Mouse (Mus musculus) cerebellum, adult 11-12 months (tissue): ENCODE measurements around the gene Wdr1.

Experiments used
- DNase-seq: peaks from one replicate; pipeline ENCODE4 v3.0.0; 2022

Wdr1 gene

DNA sequence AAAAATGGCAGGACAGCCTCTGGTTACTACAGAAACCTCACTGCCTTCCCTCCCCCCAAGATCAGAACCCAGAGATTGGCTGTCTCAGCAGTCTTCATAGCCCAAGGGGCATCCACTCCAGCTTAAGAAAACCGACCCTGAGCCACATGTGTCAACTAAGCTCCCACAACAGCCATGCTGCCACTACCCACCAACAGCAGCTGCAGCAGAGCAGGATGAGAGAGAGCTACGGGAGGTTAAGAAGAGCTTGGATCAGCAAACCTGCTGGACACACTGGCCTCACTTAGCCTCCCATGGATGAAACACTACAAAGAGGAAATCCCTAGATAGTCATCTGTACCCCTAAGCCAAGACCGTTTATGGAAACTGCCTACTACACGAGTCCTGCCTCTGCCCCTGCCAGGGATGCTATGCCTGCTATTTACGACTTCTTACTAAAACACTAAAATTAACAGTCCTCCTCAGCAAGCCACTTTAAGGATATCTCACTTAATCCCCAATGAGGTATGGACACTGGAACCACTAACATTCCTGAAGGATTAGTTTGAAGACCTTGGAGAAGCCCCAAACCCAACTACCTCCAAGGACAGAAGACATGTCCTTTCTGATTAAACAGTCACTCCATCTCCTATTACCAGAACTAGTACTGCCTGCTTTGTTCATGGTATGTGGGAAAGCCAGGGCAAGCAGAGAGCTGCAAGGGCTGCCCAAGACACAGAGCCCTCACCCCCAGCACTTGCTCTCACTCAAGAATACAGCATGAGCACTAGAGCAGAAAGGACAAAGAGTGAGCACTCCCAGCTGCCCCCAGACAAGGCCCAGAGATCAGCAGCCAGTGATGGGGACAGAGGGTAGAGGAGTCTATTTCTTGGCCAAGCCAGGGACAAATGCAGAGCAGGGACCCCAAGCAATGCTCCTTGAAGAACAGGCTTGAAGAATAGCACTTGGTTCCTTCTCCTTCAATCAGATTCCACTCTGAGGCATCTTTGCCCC, 18.3 kb downstream of the Wdr1 start:
- DNase-seq, result no peak

DNA sequence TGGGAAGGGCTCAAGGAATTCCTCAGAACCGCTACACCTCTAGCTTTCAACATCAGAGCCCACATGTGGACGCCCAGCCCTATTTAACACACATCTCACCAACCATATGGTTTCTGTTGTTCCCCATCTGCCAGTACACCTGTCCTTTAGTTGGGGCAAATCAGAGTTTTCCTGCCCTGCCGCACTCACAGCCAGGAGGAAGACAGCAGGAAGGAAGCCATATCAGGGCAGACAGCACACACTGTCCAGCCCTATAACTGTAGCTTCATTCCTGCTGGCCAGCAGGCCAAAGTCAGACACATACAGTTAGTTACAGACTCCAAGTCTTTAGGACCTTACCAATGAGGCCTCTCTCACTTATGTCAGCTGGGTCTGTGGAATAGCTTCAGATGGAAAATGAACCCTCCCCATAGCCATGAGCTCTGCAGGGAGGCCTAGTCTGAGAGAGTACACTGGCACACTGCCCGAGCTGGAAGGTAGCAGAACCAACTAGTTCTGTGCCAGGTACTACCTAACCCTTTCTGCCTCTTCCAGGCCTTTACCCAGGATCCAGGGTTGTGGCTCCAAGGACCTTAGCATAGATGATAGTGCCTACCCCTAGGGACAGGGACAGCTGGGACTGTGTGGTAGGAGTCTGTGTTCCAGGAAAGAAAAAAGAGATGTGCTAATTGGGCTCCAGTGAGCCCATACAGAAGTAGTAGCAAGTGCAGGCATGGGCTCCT, 19.4 kb downstream of the Wdr1 start:
- DNase-seq, result peak; percentile 87

DNA sequence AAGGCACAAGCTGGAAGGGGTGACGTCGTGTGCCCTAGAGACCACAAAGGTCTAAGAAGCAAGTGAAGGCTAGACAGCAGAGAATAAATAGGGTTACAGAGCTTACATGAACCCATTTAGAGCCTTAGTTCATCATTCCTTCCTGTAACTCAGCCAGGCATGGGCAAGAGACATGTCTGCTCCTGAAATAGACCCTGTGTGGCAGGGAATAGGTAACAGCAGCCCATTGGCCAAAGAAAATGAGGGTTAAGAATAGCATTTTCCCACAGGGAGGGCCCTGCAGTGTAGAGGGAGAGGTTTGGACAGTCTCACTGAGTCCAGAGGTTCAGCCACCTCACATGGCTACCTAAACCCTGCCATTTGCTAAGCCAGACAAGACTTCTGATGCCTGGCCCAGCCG, 21.3 kb downstream of the Wdr1 start:
- DNase-seq, result no peak

DNA sequence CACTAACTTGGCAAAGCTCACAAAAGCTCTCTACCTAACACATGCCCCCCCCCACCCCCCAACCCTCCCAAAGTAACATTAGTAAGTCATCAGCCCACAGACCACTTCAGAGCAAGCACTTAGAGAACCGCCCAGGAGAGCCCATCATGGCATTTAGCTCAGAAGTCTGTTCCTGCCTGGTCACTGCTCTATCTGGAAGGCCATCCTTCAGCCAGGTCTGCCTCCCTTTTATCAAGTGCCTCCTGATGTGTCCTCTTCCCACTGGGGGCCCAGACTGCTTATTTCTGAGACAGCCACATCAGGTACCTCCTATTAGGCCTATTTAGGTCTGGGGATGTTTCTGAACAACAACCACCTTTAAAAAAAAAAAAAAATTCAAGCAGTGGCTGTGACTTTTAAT, 22.1 kb downstream of the Wdr1 start:
- DNase-seq, result no peak

DNA sequence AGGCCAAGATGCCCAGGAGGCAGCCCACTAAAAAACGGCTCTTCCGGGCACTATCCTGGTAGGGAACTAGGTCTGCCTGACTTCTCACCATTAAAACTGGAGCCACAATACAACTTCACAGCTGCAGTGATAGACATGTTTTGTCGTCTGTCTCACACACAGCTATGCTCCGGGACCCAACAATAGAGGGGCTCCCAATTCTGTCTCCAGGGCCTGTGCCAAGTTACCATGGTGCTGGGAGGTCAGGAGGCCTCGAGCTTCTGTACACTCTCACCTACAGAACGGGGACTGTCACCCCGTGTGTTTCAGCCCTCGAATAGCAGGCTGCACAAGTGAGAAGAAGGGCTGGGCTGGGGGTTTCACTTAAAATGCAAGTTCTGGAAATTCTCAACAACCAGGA, 24.5 kb downstream of the Wdr1 start:
- DNase-seq, result no peak

DNA sequence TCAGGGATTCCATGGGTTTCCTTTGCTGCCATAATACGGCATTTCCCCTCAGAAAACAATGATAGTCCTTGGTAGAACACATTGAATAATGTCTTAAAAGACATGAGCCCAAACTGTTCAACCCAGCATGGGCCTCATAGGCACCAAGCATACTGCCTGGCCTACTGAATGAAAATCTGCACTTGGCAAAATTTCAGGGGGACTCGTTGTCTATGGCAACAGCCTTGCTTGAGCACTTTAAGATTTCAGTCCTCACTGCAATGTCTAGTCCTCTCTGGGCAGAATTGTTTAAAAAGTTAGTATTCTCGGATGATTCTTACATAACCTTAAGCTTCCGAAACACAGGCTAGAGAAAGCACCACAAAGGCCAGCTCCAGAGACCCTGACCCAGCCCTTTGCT, 25.2 kb downstream of the Wdr1 start:
- no peak for DNase-seq

DNA sequence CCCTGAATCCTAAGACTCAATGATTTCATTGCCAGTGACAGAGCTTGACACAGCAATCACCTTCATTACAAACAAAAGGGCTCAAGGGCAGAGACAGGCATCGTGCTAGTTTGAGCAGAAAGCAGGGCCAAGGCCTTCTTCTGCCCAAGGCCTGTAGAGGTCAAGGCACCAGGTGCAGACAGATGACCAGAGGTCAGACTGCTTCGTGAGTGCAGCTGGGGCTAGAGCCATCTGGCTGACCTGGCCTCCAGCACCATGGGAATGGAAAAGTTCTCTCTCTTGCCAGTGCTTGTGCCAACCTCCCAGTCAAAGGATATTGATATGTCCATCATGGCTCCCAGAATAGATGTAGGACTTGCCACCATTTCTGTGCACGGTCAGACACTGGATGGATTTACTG, 26.2 kb downstream of the Wdr1 start:
- no peak for DNase-seq

DNA sequence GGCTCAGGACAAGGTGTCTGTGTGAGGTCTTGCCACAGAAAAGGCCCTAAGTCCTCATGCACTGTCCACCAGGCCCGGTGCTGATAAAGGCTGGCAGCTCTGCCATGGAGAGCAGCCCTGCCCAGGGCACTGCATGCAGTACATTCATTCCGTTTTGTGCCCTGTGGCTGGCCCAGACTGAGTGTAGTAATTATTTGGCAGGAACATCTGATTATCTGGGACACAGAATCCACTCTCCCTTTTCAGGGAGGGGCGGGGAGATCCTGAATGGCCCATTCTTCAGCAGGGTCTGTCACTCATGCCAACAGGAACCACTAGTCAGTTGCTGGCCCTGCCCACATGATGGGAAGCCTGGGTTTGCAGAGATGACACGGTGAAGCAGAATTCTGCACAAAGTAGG, 30.9 kb downstream of the Wdr1 start:
- peak; percentile 92 for DNase-seq

DNA sequence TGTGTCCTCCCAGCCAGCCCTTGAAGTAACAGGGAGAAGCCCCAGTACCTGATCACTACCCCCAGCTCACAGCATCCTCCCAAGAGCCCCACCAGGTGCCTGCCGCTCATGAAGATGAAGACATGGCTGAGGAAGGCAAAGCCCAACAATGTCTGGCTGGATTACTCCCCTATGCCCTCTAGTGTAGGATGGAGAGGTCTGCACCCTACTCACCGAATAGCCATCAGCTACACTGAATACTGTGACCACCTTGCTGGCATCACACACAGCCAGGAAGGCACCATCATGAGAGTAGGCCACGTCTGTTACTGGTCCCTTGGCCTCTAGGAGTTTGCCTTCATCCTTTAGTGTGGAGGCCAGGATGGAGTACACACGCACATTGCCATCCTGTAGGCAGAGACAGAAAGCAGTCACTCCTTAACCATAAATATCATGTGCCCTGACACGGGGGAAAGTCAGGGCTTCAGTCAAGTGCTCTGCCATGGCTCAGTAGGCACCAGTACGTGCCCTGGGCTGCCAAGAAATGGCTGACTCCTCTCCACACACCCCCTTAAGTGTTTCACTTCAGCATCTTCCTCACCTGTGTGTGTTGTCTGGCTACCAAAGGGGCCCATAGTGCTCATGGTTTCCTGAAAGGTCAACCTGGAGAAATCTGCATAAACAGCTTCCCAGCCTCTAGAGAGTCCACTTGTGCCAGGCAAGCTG, 33.1 kb downstream of the Wdr1 start:
- DNase-seq, result no peak

DNA sequence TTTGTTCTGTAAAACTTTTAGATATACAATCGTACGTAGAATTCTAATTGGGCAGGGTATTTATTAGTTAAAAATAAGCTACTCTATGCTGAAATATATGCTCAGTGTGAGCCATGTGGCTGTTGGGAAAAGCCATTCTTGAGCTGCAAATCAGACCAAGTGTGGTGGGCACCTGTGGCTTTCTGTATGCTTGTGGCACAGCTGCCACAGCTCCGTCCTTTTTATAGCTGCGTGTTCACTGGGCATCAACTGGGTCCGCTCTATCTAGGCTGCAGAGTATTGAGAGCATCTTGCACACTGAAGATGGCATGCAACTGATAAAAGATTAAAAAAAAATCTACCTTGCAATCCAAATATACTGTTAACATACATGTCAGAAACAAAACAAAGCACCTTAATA, 40.0 kb downstream of the Wdr1 start:
- DNase-seq, result no peak

DNA sequence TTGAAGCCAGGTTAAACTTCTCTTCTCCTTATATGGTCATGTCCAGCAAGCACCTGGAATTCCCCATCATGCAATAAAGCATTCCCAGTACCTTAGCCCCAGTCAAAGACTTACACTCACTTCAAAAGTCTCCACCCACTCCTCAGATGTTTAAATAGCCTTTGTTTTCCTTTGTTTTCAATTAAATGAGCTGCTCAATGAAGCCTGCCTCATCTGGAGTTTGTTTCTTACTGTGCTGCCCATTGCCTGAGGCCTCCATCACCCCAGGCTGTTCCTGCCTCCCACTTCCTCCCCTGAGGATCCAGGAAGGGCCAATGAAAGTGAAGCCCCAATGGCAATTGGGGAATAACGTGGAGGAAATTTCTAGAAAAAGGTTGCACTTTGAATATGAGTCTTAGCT, 42.2 kb downstream of the Wdr1 start:
- no peak for DNase-seq

DNA sequence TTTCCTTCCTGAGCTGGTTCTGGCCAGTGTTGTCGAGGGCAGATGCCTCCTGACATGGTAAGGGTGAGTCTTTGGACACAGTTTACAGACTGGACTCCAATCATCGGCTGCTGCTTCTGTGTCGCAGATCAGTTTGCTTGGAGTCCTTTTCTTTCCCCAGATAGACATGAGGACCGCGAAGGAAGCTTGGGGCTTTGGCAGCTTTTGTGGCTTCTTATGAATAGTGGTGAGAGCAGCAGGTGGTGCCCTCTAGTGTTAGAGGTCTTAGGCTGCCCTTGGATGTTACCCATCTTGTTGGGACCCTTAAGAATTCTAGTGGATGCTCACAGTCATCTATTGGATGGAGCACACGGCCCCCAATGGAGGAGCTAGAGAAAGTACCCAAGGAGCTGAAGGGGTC, 46.8 kb downstream of the Wdr1 start:
- no peak for DNase-seq

DNA sequence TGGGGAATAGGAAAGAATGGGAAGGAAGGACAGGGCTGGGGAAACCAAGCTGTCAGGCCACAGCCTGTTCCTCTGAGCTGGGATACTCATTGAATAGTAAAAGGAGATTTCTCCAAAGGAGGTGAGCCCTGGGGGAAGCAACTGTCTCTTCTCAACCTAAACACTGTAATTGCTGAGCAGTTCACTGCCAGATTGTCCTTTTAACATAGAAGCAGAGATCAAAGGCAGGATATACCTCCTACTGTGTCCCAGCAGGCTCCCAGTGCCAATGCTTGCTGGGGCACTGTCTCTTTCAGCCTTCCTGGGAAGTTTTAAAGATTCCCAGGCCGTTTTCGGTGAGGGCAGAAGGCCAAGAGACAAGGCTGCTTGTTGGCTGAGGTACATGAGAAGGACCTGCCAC, 50.0 kb downstream of the Wdr1 start:
- no peak for DNase-seq

DNA sequence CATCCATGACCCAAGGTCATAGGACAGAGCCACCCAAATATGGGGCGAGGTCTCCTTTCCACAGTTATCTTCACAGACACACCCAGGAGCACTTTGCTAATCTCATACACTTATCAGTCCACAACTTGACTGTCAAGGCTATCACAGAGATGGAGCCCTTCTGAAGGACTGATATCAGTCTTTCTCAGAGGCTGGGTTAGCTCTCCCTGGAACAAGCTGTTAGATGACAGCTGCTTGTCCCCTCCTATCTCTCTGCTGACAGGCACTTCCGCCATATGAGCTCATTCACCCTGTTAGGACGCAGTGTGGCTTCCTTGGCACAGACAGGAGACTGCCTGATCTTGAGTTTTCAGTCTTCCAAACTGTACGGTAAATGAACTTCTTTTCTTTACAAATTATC, 53.5 kb downstream of the Wdr1 start:
- no peak for DNase-seq

DNA sequence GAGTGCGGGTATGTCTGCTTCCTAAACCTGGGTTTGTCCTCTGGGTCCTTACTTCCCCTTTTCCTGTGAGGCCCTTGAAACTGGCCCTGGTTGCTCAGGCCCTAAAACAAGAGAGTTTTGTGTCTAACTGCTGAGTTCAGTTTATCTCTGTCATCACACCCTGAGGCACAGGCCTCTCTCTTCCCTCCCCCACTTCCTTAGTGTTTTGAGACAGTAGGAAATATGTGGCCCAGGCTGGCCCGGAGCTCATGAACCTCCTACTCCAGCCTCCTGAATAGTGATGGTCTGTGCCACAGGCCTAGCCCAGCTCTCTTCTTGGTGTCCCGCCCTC, 57.6 kb downstream of the Wdr1 start:
- no peak for DNase-seq

DNA sequence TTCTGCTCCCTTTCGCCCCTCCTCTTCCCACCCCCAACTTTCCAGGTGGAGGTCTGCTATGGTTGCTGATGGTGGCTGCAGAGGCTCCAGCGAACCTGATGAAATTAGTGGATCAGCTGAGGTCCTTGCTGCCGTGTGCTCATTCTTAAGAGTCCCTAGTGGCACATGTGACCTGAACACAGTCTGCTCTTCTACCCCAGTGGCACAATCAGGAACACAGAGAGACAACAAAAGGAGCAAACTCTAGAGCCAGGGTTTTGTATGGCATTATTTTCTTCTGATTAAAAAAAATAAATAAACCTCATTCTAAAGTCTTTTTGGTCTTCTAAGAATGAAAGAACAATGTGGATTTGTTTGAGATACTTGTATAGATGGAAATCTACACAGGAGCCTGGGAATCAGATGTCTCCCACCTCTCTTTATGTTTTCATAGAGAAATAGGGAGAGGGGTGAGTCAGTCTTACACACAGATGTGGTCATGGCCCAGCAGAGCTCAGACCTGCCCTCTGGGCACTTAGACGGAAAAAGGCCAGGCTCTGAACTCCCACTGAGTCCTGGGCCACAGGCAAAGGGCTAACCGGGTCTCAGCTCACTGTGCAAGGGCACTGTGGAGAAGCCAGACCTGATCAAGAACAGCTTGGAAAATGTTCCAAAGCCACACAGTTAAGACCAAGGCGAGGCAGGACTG, 58.1 kb downstream of the Wdr1 start:
- no peak for DNase-seq

DNA sequence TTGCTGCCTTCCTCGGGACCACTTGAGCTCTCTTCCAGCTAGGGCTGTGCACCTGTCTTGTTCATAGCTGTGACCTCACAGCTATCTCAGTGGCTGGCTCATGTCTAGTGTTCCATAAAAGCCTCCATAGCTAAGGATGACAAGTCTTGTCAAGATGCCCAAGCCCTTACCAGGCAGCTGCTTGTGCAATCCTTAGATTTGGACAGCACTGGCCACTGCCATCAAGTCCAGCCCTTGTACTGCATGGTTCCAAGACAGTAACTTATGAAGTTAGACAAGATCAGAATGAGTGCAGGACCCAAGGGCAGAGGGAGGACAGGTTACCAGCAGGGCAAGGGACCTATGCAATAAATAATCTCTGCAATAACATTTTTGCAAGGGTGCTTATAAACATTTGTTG, 58.9 kb downstream of the Wdr1 start:
- DNase-seq, result no peak

DNA sequence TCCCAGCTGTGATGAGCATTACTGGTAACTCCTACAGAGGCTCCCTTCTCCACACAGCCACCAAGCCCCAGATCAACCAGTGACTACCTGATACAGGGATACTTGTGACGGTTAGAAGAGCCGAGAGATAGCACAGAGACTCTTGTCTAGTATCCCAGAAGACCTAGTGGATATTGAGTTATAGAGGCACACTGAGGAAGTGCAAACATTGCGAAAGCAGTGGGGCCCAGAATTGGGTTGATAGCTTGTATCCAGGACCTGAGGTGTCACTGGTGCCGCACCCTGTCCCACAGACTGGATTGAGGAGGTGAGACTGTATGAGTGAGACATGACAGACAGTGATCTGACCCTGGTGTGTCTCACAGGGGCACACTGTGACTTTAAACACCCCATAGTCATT, 60.0 kb downstream of the Wdr1 start, which contains the start of gene Slc2a9:
Gene Slc2a9 (minus strand): TSS at position 152 of the 400 bp plus-strand sequence.
- no peak for DNase-seq

DNA sequence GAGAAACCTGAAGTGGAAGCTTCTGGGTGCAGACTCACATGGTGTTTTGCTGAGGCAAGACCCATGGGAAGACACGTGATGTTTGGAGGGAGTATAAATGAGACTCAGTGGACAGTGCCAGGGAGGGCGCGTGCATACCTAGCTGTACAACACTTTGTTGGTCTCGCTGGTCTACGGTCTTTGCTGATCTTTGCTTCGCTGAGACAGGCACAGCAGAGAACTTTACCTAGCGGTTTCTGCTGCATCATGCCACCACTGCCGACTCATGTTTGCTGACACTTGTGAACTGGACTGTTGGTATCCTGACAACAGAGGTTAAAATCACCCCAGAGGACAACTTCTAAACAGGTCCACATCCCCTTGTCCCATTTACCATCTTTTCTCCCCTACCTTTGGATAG, 63.0 kb downstream of the Wdr1 start:
- no peak for DNase-seq

DNA sequence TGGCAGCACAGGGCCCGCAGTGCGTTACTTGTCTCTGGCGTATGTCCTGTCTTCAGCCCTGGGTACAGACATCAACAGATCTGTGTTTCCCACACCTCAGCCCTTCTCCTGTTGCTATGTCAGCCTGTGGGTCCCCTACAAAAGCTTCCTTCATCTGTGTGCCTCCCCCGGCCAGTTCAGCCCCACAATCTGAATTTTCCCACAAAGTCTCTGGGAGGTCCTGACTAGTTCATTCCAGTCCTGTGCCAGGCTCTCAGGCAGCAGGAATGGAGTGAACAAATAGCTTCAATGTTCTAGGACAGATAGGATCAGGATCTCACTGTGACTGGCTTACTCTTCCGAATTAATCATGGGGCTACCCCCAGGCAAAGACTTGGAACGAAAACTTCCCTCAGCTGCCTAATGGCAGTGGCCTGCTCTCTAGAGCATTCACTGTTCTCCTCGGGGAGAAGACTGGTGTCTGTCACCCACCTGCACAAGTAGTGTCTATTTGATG, 63.7 kb downstream of the Wdr1 start:
- no peak for DNase-seq

DNA sequence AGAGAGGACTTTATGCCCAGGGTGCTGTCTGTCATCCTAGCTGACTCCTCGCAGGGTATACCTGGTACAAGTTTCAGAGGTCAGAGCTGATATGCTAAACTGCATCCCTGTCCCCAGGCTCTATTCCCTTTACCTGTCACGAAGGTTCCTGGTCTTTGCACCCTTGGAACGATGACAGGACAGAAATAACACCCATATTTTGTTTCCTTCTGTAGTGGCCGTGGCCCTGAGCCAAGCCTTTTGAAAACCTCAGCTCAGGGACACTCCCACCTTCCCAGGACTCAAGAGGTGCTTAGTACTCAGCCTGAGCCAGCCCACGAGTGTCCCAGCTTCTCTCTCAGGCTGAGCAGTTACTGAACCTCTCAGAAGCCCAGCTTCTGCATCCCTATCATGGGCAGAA, 64.5 kb downstream of the Wdr1 start:
- DNase-seq, result no peak

DNA sequence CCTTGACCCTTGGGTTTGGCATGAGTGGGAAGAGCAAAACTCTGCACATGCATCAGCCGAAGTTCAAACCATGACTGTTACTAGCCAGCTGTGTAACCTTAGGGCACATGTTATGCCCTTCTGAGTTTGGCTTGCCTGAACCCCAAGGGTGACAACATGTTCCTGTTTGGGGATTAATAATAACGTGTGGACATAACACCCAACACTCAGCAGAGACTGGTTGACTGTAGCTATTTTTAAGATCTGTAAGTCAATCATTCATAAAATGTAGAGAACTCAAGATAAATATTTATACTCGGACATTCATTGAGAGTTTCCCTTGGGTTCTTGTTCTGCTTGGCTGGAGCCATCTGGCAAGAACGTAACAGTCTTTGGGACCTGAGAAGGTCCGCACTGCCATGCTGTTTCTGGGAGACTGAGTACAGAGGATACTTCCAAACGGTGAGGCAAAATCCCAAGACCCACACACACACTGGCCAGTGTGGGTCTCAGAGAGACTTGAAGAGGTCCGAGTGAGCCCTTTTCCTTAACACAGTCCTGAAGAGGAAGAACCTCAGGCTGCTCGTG, 66.4 kb downstream of the Wdr1 start:
- DNase-seq, result no peak

DNA sequence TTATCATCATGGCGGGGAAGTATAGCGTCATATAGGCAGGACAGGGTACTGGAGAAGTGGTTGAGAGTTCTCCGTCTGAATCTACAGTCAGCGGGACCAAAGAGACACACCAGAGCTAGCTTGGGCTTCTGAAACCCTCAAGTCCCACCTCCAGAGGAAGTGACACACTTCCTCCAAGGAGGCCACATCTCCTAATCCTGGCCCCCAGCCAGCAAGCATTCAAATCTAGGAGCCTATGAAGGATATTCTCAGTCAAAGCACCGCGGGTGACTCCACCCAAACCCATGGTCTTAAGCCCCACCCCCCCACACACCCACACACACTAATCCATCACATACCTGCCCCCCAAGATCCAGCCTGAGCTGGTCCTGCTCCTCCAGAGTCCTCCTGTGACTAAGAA, 69.1 kb downstream of the Wdr1 start:
- DNase-seq, result no peak
